Mouse (Mus musculus): ENCODE measurements around the gene Atp1a2.

GRCm38 (mm10) chr1:172247216-172247615 lies 50.6 kb downstream of the Atp1a2 start:
- TF ChIP-seq EP300 (IDR thresholded peaks at IDR 0.05; ENCODE audit: low read depth) (no peak), CTCF (IDR thresholded peaks at IDR 0.05; ENCODE audit: low read depth) (no peak)
